Mouse (Mus musculus) urinary bladder, postnatal 14 days (tissue): ENCODE measurements at regions not wholly inside any gene's neighbourhood (a gene's known extent, or its start where the extent isn't known, plus 50 kb on each side); places are given as distances from the start of the nearest gene placed in this dataset.
A peak's percentile ranks its signal among the peaks of the same experiment; 100 is the strongest.

Experiments used
- DNase-seq: peaks from one replicate; pipeline ENCODE4 v3.0.0; 2021; ENCODE audit warnings: low spot score

GRCm38 (mm10) chr19:15230129-15230927, 632.5 kb upstream of the Tle4 start:
- DNase-seq: no peak

GRCm38 (mm10) chr19:15217387-15217786, 619.5 kb upstream of the Tle4 start:
- DNase-seq: no peak

DNA sequence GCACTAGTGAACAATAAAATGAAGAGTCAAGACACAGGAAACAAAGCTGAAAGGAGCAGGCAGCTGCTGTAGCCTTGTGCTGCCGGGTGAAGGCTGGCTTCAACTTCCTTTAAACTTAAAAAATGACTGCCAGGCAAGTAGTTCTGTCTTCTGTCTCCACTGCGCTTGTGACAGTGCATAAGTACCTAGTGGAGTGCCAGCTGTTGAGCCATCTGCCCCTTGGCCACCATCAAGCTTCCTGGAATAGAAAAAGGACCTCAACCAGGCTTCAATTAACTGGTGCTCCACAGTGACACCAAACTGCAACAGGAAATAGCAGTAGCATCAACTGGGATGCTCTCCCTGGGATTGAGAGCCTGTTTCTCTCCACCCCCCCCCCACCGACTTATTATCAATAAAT, 616.8 kb upstream of the Tle4 start:
- no peak for DNase-seq

DNA sequence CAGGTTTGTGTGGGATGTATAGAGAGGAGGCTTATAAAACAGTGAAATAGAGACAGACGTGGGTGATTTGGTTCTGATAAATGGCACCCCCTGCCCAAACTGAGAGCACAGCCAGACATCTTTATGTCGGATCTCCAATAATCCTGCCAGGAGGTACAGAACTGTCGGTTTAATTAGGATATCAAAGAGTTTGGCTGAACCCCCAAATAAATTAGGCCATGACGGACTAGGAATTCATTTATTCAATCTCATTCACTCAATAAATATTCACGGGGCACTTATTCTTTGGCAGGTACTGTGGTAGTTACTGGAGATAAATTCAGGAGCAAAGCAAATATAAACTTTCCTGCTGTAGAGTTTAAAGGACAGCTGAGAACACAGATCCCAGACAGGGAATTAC, 615.0 kb upstream of the Tle4 start:
- no peak for DNase-seq

DNA sequence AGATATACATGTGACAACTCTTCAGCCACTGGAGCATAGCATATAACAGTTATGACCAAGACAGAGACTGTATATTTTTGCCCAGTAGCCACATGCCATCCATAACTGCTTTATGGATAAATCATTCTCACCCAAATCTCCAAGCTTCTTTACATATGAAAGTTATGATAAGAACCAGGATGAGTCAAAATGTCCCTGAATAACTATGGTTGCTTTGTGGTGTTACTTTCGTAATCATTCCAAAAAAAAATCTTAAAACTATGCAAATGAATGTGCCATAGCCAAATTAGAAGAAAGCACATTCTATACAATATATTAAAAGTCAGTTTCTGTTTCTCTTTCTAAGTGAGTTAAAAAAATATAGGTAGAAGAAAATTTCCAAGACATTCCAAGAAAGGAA, 605.2 kb upstream of the Tle4 start:
- no peak for DNase-seq

- peak; percentile 3 for DNase-seq
Measured at GRCm38 (mm10) chr19:15201262-15201661, 603.4 kb upstream of the Tle4 start.

GRCm38 (mm10) chr19:15200792-15201191, 602.9 kb upstream of the Tle4 start:
- no peak for DNase-seq

DNA sequence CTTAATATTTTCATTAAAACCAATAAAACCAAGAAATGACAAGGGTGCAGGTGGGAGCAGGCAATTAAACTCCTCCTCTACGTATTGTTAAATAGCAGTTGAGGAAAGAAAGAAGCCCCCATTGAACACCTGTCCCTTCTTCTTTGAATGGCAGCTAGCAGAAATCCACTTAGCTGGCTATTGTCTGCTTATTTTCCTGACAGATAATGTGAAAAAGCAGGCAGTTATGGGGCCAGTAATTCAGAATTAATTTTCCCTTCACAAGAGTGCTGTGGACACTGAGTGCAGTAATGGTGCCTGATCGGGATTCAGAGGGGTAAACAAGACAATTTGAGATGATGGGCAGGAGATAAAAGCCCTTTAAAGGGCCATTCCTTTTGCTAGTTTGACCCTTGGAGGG, 602.5 kb upstream of the Tle4 start:
- DNase-seq: no peak

DNA sequence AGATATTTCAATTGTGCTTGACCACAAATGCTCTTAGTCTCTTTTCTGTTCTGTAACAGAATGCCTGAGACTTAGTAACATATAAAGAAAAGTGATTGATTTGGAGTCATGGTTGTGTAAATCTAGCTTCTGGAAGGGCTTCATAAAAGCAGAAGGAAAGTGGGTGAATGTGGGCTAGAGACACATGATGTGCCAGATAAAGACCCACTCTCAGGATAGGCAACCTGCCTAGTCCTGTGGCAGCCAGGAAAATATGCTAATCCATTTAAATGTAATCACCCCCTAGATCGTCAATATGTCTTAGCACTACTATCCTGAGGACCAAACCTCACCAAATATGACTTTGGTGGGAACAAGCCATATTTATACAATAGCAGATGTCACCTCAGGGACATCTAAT, 601.8 kb upstream of the Tle4 start:
- DNase-seq: no peak

DNA sequence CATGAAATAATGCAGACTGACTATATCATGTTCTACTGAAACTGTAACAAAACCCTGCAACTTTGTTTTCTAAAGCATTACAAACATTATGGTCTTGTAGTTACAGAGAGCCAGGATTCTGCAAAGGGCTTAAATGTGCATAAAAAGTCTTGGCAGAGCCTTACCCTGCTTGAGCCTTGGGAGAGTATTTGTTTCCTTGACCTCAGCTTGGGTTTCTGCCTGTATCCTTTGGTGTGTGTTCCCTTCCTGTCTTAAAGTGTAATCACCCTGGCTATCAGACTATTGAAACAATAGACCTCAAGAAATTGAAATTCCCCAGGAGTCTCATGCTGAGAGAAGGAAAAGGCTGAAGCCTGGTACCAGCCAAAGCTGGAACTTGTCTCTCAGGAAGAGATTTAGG, 577.4 kb upstream of the Tle4 start:
- DNase-seq: no peak

DNA sequence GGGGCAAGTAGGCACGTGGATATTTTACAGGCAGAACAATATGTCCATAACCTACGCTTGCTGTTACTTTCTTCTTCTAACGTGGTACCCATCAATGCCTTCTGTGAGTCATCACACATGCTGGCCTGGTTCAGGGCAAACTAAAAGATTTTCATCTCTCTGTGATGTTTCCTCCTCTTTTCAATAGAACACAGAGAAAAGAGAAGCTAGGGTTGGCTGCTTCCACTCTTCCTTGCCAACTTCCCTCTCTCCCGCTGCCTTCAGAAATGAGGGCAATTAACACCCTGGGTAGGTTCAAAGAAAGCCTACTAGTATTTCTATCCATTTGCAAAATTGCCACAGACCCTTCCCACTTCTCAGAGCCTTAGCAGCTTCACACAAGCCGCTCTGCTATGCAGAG, 575.5 kb upstream of the Tle4 start:
- DNase-seq: no peak

GRCm38 (mm10) chr19:15167184-15167583, 569.3 kb upstream of the Tle4 start:
- DNase-seq: no peak

DNA sequence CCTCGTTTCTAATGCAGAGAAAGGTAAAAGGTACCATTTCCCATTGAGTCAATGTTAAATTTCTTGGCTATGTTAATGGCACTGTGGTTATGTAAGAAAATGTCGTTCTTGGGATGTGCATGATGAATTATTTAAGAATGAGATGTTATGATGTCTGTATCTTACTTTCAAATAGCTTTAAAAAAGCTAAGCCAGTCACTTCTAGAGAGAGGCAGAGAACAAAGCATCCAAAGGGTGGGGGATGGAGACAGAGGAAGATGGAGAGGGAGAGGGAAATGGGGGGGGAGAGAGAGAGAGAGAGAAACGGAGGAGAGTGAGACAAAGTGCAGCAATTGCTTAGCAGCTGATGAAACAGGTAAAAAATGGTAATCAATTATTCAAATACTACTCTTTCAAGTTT, 562.8 kb upstream of the Tle4 start:
- DNase-seq: no peak

DNA sequence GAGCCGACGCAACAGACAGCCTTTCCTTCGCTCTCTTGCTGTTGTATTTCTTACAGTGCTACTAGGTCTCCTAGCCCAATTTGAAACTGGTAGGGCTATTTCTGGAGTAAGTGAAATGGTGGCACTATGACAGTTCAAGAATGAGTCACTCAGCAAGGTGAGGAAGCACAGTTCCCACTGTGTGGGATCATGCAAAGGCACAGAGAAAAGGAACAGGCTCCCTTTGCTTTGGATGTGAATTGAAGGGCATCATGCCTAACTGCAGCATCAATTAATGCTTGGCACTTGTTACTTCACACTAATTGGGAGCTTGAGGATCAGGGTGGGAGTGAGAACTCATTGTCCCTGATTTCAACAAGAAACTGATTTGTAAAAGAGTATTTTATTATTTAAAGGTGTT, 560.8 kb upstream of the Tle4 start:
- no peak for DNase-seq

DNA sequence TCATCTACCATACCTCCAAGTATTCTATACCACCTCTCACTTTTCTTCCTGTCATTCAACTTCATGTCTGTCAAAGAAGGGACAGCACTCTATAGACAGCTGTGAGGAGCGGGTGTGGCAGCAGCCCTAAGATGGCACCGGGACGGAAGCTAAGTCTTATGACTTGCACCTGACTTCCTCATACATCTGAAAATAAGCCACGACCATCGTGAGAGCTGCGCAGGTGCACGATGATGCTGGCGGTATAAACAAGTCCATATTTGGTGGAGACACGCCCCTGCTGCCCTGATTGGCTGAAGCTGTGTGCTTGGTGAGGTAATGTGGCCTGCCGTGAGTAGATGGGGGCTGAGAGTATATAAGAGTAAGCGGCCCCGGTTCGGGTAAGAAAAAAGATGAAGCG, 560.3 kb upstream of the Tle4 start:
- DNase-seq: no peak

GRCm38 (mm10) chr19:15154693-15155092, 556.8 kb upstream of the Tle4 start:
- no peak for DNase-seq

GRCm38 (mm10) chr19:15146325-15146724, 548.5 kb upstream of the Tle4 start:
- no peak for DNase-seq

GRCm38 (mm10) chr19:15127122-15127521, 529.3 kb upstream of the Tle4 start:
- DNase-seq: no peak

DNA sequence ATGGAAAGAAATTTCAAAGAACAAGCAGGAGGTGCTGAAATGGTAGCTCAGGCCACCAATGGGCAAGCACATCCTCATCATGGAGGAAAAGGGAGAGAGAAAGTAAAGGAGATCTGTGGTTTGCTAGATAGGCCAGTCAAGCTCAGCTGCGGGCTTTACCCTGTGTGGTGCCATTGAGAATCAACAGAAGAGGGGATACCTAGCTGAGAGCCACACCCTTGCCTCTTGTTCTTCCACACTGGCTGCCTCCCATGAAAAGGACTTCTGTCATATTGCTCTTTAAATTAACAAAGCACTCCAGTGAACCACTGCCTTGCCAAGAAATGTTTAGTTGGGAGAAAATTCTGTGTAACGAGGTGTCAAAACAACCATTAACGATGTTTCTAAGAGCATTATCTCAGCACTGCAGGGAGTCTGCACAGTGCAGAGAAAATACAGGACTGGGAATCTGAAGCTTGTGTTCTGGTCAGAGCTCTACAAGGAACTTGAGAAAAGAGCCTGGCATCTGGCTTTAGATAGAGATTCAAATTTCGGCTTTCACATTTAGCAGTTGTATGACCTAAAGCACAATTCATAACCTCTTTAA, 510.7 kb upstream of the Tle4 start:
- no peak for DNase-seq

- DNase-seq: no peak
Measured at GRCm38 (mm10) chr19:15095054-15095453, 497.2 kb upstream of the Tle4 start.

- DNase-seq: no peak
Measured at GRCm38 (mm10) chr19:15093534-15093933, 495.7 kb upstream of the Tle4 start.

GRCm38 (mm10) chr19:15080638-15081037, 482.8 kb upstream of the Tle4 start:
- no peak for DNase-seq

GRCm38 (mm10) chr19:15057801-15058200, 459.9 kb upstream of the Tle4 start:
- DNase-seq: no peak

GRCm38 (mm10) chr19:15053582-15054141, 455.8 kb upstream of the Tle4 start:
- no peak for DNase-seq
